Mouse (Mus musculus): ENCODE results near the gene Mif.

GRCm38 (mm10) chr10:75833456-75834080 is 26.5 kb downstream of the Mif start:
- TF ChIP-seq CTCF (IDR thresholded peaks at IDR 0.05; ENCODE audit: borderline replicate concordance, extremely low read depth, insufficient read depth, insufficient read length) (no peak), POLR2A (IDR thresholded peaks at IDR 0.05; ENCODE audit: borderline replicate concordance, extremely low read depth, insufficient read depth, insufficient read length, poor library complexity, severe bottlenecking) (no peak)
